Comparison of ENCODE assay signal across 12 mouse cellular contexts in the genomic region with DNA sequence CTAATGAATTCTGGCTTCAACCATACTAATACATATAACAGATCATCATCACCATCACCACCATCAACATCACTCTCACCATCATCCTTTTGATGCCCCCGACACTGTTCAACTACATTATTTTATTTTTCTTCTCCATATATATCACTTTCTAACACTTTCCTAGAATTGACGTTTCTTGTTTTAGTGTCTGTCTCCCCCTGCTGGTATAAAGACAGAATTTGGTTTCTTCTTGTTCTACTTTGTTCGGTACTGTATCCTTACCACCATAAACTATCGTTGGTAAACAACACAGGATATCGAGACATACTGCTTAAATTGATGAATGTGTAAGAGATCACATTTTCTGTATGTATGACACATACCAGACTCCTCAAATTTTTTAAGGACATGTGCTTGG.
DNase-seq lines count a peak whose midpoint lies in the region; ATAC-seq and TF ChIP-seq lines count a peak whose summit lies in the region.
"Had no signal": no experiment of that assay in that cellular context is flagged by ENCODE, and none has a peak within 500 bp of the region (broad histone marks: within the 10 kb centered on the region; RNA-seq: fewer than 3 reads in every experiment).

No protein-coding gene starts in this region.

- no peak for TF ChIP-seq POLR2A in heart, adult 2 months (IDR thresholded peaks at IDR 0.05; ENCODE audit: insufficient read depth, low read depth, low read length)

- no peak overlapping the region for H3K27ac ChIP-seq in heart, adult 2 months
- no peak overlapping the region for H3K27ac ChIP-seq in lung, embryonic 14.5 days (ENCODE audit: low read depth)
- no peak overlapping the region for H3K27ac ChIP-seq in intestine, embryonic 15.5 days
- H3K27ac ChIP-seq: midbrain, embryonic 12.5 days had no signal

- no peaks in the 10 kb centered on the region for H3K79me2 ChIP-seq in heart, adult 2 months (replicated peaks; ENCODE audit: control insufficient read depth, insufficient read depth, low read length)

- no peak overlapping the region for H3K4me2 ChIP-seq in lung, embryonic 14.5 days
- no peak overlapping the region for H3K4me2 ChIP-seq in intestine, embryonic 15.5 days (replicated peaks)
- H3K4me2 ChIP-seq: midbrain, embryonic 12.5 days had no signal

- H3K4me1 ChIP-seq in heart, adult 2 months (ENCODE audit: control insufficient read depth, insufficient read depth, low read length), result no peaks in the 10 kb centered on the region
- no peaks in the 10 kb centered on the region for H3K4me1 ChIP-seq in lung, embryonic 14.5 days (ENCODE audit: insufficient read depth)
- no peaks in the 10 kb centered on the region for H3K4me1 ChIP-seq in intestine, embryonic 15.5 days (replicated peaks)
- H3K4me1 ChIP-seq: midbrain, embryonic 12.5 days had no signal

- TF ChIP-seq CTCF in heart, adult 2 months (IDR thresholded peaks at IDR 0.05), result peak; percentile 66
- TF ChIP-seq CTCF in lung, embryonic 14.5 days (IDR thresholded peaks at IDR 0.05; ENCODE audit: low read depth), result peak; percentile 64

- TF ChIP-seq EP300 in heart, adult 2 months (IDR thresholded peaks at IDR 0.05; ENCODE audit: insufficient read depth, low read depth, low read length), result no peak

- DNase-seq in heart, adult 2 months, result no peak
- no peak for DNase-seq in heart, postnatal 14 days
- peak; percentile 56 for DNase-seq in lung, embryonic 14.5 days
- DNase-seq in lung, adult 18-20 months, result no peak
- DNase-seq in brain, adult 2 months (ENCODE audit: low read depth, low spot score), result peak; percentile 13
- DNase-seq in naive thymus-derived CD4-positive, alpha-beta T cell, adult 2 months (ENCODE audit: low read depth), result peak; percentile 2
- DNase-seq in urinary bladder, postnatal 14 days (ENCODE audit: low spot score), result no peak
- DNase-seq: heart, adult 18-20 months; kidney, adult 8-10 months; right cerebral cortex, adult 18-20 months had no signal

- no peaks in the 10 kb centered on the region for H3K36me3 ChIP-seq in heart, adult 2 months (ENCODE audit: control insufficient read depth, insufficient read depth, low read length)
- no peaks in the 10 kb centered on the region for H3K36me3 ChIP-seq in lung, embryonic 14.5 days (ENCODE audit: insufficient read depth)
- H3K36me3 ChIP-seq in intestine, embryonic 15.5 days, result no peaks in the 10 kb centered on the region
- H3K36me3 ChIP-seq: midbrain, embryonic 12.5 days had no signal

- no peaks in the 10 kb centered on the region for H3K27me3 ChIP-seq in heart, adult 2 months (ENCODE audit: control insufficient read depth, insufficient read depth, low read length)
- no peaks in the 10 kb centered on the region for H3K27me3 ChIP-seq in lung, embryonic 14.5 days (ENCODE audit: insufficient read depth, low read length)
- no peaks in the 10 kb centered on the region for H3K27me3 ChIP-seq in intestine, embryonic 15.5 days (replicated peaks)
- H3K27me3 ChIP-seq: midbrain, embryonic 12.5 days had no signal

- 40% methylated on average over 5 of the region's 5 CpGs for WGBS in heart, adult 2 months
- 42% methylated on average over 5 of the region's 5 CpGs for WGBS in lung, embryonic 14.5 days
- WGBS in intestine, embryonic 15.5 days, result 48% methylated on average over 5 of the region's 5 CpGs

- no peak overlapping the region for H3K9ac ChIP-seq in heart, adult 2 months (ENCODE audit: low read depth, low read length)
- no peak overlapping the region for H3K9ac ChIP-seq in lung, embryonic 14.5 days
- H3K9ac ChIP-seq in intestine, embryonic 15.5 days, result no peak overlapping the region
- H3K9ac ChIP-seq: midbrain, embryonic 12.5 days had no signal

- no peak overlapping the region for H3K4me3 ChIP-seq in heart, adult 2 months
- H3K4me3 ChIP-seq in lung, embryonic 14.5 days (ENCODE audit: low read depth, low read length), result no peak overlapping the region
- H3K4me3 ChIP-seq in intestine, embryonic 15.5 days (replicated peaks), result no peak overlapping the region
- H3K4me3 ChIP-seq: midbrain, embryonic 12.5 days had no signal

- intact Hi-C loops in heart, adult 2 months (cut with DNase I), result no loop called here
- intact Hi-C loops in heart, postnatal 14 days (cut with DNase I), result loop anchor here (5.0 to 10.0 kb wide), 2 partner anchors 477 to 1029 kb away; no protein-coding TSS in a partner anchor

- no peak for ATAC-seq in lung, embryonic 14.5 days (ENCODE audit: insufficient read depth)
- no peak for ATAC-seq in intestine, embryonic 15.5 days

- H3K9me3 ChIP-seq in lung, embryonic 14.5 days (ENCODE audit: low read depth, low read length), result no peaks in the 10 kb centered on the region
- H3K9me3 ChIP-seq in intestine, embryonic 15.5 days, result no peaks in the 10 kb centered on the region
- H3K9me3 ChIP-seq: midbrain, embryonic 12.5 days had no signal

Comparison
In these comparisons a context has a peak if more than half of its experiments do, and no peak if none do; other contexts are left out.
1. DNase-seq: peak in lung, embryonic 14.5 days (single experiment), brain, adult 2 months (single experiment) and naive thymus-derived CD4-positive, alpha-beta T cell, adult 2 months (single experiment); none in heart, adult 2 months (0 of 2), heart, postnatal 14 days (0 of 2), lung, adult 18-20 months (0 of 2) and urinary bladder, postnatal 14 days (single experiment).